Mouse (Mus musculus) hindbrain, embryonic 16.5 days (tissue): ENCODE results near the gene Amdhd1. TPM values are rescaled to one million over a fixed set of nuclear protein-coding genes. Genes with fewer than 3 reads are reported as not detected.

Experiments
- polyA plus RNA-seq: library from polyadenylated mRNA; unstranded; fragments of >200 nt; fragmentation: Nextera tagmentation; extraction: Ambion mirVana; gene quantifications from 2 replicates; pipeline ENCODE4 v1.2.1, GENCODE M21; 2015

The Amdhd1 gene
- polyA plus RNA-seq, 1 experiment from 2014 or later, result 0.18 TPM

Other genes with a start within 250 kb of the Amdhd1 start
- gene Elk3, start 228.9 kb downstream of the Amdhd1 start, polyA plus RNA-seq, result 4.1 and 8.8 TPM in 2 replicates
- gene Lta4h, start 86.6 kb downstream of the Amdhd1 start, polyA plus RNA-seq, result 89.8 and 92.4 TPM in 2 replicates
- 0.09 and 0.19 TPM in 2 replicates for gene Hal, start 51.3 kb downstream of the Amdhd1 start, polyA plus RNA-seq
- 0.19 and 0.55 TPM in 2 replicates for gene Ccdc38, start 599 bp upstream of the Amdhd1 start, polyA plus RNA-seq
- 48.3 and 54.7 TPM in 2 replicates for gene Snrpf, start 49.7 kb upstream of the Amdhd1 start, polyA plus RNA-seq
- 0.81 and 1.4 TPM in 2 replicates for gene Ntn4, start 100.6 kb upstream of the Amdhd1 start, polyA plus RNA-seq